Mouse (Mus musculus) brain, embryonic 18.5 days (tissue): ENCODE measurements around the gene Cdh13.

Experiments
- DNase-seq: peaks from one replicate; pipeline ENCODE4 v3.0.0-alpha.2; 2012; ENCODE audit warnings: low read depth, low spot score

Cdh13 gene

DNA sequence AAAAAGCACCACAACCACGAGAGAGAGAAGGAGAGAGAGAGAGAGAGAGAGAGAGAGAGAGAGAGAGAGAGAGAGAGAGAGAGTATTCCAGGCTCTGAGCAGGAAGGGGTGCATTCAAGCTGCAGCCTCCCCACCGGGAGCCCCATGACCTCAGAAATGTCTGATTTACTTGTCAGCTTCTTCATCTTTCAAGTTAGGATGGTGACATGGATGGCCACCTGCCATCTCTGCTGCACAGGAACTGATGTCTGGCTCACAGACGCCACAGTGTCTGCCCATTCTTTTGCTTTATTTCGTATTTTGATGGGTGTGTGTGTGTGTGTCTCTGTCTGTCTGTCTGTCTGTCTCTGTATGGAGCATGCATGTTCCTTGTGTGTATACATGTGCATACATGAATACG lies 774.3 kb downstream of the Cdh13 start:
- DNase-seq = no peak

DNA sequence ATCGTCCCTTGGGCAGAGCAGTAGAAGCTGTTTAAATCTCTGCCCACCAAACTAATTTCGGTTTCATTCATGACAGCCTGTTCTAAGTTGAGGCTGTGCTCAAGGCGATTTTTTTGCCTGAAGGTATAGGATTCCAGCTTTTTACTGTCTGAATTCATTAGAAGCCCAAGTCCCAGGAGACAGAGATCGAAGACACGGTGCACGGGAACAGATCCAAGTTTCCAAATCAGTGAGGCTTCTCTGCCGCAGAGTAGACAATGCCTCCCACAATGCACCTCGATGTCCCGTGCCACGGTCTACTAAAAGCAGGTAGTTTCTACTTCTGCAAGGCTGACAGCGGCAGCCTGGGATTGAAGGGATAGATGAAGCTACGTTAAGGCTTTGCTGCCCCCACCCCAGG lies 778.1 kb downstream of the Cdh13 start:
- DNase-seq = no peak

DNA sequence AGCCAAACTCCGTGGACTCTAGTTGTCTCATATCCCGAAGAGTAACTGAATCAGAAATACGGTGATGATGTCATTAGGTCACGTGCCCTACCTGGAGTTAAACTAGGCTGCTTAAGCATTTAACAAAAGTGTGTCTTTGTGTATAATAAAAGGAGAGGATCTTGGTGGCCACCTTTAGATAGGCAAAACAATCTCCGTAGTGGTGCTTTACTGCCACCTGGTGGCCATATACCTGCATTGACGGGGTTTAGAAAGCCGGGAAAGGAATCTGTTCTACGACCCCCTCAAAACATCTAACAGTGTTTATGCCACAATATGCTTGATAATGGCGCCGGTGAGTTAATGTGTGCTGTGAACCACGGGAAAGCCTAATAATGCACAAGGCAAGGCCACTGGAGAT lies 781.0 kb downstream of the Cdh13 start:
- no peak for DNase-seq

DNA sequence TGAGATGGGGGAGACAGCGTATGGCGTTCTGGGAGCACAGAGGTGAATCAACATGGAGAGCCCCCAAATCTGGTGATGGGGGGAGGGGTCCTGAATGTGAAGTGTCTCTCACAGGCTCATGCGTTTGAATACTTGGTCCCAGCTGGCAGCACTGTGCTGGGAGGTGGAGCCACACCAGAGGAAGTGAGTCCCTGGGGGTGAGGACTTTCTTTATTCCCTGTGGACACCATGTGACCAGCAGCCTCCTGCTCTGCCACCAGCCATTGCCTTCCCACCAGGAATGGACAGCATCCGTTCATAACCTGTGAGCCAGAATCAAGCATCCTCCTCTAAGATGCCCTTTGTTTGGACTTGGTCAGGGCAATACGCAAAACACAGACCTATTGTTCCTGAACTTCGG lies 788.8 kb downstream of the Cdh13 start:
- DNase-seq = no peak

DNA sequence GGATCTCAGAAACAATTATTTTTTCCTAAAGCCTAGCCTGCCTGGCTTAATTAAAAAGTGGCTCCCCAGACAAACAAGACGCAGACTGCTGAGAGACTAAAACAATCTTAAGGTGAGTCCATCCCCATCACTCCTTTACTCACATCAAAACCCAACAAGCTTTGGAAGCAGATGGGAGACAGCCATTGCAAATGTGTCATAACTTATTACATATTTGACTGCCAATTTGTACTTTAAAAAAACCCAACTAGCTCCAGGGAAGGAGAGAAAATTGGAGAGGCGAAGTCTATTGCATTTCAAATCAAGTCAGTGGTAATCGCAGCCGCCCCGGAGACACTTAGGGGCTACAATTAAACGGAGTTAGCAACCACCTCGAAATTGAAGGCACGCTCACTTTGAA lies 801.5 kb downstream of the Cdh13 start:
- DNase-seq = no peak

DNA sequence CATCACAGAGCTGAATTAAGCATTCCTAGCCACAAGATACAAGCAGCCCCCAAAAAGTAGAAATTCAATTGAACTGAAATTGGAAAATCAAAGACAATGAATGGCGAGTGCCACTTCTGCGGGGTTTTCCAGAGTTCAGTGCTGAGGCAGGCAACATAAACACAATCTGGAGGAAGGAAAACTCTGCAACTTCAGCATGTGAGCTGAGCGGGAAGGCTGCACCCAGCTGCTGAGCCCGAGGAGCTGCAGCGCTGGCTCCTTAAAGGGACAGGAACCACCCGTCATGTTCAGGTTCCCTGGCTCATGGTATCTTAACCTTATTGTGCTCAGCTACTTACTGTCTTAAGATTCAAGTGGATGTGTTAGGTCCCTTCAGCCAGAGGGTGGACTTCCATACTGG lies 814.7 kb downstream of the Cdh13 start:
- no peak for DNase-seq

DNA sequence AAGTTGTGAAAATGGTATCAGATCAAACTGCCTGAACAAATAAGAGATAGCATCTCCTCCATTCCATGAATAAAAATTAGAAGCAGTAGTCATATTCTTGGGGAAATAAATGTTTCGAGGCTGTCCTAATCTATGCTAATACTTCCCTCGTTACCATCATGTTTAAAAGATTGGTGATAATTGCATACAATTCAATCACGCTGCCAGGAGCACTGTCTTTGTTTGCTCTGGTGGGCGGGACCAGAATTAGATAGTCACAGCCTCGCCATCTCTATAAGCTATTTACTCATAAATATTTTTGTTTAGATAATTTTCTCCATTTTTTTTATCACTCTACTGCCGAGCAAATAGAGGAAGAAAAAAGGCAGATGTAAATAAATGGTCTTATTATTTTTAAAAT lies 819.3 kb downstream of the Cdh13 start:
- DNase-seq = no peak

DNA sequence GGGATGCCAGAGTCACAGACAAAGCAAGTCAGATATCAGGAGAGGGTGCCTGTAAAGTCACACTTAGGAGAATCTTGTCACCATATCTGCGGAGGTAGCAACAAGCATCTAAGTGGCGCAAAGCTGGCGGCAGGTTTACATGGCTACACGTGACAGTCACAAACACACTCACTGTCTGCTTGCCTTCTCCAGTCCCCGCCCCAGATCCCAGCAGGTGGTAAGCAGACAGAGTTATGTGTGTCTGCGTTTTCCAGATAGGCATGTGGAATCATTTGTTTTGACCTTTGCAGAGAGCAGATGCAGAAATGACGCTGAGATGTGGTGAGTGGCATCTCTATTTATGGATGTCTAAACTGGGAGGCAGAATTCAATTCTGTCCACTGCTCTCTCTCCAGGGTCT lies 826.1 kb downstream of the Cdh13 start:
- DNase-seq = no peak

DNA sequence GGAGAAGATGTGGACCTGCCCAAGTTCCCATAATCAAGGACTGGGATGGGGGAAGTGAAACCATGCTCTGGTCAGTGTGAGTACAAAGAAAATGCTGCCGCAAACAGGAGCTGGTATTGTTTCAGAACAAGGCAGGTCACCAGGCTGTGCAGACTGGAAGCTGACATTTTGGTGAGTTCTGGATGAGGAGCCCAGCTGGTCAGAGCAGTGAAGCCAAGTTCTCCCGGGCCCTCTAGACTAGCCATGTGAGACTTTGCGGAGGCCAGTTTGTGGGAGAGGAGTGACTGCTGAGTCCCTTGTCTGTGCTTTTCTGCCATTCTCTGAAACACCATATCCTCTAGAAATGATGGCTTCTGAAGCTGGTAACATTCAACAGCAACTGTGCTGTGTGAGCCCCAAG lies 829.3 kb downstream of the Cdh13 start:
- DNase-seq = no peak

DNA sequence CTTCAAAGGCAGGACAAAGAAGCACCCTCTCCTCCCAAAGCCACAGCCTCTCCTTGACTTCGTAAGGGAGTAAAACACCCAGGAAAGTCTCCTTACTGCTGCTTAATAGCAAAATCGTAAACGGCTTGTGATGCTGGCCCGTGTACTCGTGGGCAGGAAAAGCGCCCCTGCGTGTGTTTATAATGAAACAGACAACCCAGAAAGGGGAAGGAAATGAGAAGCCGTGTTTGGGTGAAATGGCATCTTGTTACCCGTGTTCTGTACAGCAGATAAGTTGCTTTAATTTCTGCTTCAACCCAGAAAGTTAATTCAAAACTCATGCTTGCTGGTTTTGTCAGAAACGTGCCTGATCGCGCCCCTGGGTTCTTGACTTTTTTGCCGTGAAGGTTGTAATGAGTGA lies 837.7 kb downstream of the Cdh13 start:
- no peak for DNase-seq

DNA sequence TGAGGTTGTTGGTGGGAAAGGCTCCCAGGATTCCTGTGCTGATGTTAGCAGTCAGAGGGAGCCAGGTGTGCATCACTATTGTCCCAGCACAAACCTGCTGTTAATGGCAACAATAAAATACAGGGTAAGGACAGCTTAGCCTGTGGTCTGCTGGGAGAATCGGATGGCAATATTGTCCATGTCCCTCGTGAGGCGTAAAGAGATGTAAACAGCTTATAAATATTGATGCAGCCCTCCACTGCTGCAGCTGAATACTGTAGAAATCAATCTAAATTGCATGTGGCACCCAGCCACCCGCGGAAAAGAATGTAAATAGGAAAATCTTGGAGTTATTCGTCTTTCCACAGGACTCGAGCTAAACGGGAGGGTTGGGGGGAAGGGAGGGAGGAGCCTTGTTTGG lies 844.3 kb downstream of the Cdh13 start:
- DNase-seq = no peak

DNA sequence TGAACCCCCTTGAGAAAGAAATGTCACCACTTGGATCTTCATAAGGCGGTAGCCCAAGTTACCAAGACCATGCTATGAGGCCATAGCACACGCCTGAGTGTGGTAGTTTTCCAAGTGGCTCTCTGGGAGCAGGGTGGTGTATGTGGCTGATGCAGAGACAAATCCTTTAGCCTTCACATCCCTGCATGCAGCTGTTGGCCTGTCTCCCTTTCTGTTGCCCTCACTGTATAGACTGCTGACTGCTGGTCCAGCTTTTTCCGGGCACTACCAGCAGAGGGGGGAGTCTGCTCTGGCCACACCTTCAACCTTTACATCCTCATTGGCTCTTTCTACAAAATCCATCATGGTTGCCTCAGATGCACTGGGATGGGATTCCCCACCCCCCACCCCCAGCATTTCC lies 844.7 kb downstream of the Cdh13 start:
- DNase-seq = no peak

DNA sequence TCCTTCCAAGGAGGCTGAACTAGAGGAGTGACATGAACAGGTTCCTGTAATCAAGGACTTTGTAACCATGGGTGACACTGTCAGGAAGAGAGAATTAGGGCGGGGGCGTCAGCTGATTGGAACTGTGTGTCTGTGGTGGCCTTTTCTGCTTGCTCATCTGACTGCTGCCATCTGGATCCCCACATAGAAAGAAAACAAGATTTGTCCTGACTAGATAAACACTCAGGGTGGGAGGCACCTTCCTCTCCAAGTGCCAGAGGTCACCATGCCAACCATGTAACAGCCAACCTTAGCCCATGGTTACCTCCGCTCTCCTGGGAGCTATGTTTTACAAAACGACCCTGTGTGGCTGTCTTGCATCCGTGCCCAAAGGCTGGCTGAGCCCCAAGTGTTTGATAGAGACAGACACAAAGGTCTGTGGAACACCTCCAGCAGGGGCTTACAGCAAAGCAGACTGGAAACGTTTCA lies 873.0 kb downstream of the Cdh13 start:
- no peak for DNase-seq

DNA sequence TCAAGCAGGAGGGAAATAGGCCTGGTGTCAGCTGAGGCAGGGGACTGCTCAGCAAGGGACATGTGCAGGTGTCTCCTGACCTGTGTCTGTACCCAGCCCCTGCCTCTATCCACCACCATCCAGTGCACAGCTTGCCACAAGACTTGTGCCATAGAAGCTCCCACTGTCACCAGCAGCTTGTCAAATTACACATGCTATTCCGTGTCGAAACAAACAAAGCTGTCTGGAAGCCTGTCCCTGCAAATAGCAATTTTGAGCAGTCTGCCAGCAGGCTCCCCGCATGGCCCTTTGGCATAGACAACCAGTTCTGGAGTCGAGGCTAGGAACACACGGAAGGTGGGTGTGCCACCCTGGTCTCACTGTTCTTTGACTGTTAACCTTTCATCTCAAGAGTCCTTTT lies 875.1 kb downstream of the Cdh13 start:
- DNase-seq = peak; percentile 40

DNA sequence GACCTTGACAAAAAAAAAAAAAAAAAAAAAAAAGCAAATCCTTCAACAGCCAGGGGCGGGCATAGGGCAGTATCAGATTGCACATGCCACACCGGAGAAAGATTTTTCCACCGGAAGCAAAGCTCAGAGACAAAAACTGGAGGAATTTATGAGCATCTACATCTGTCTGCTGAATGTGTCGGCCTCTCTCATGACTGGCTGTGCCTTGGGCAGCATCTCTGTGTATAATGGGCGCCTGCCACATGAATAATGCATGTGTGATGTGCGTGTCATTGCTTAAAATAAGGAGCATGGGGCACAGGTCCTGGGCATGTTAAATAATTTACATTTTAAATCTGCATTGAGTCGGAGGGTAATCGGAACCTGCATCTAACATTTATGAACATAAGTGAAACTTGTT lies 876.3 kb downstream of the Cdh13 start:
- DNase-seq = no peak

DNA sequence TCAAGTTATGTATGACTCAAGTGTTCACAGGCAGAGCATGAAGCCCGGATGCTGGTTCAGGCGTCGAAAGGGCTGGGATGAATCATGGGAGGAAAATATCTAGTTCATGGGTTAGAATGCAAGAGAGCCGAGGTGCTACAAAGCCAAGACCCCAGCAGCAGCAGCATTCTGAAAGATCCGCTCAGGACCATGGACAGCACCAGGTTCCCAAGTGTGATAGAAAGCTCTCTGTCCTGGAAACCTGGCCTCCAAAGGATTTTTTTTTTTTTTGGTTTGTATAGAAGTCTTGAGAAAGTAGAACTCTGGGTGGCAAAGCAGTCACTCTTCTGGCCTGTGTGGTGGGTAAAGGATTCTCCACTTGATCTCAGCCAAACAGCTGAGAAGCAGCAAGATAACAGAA lies 880.5 kb downstream of the Cdh13 start:
- no peak for DNase-seq

DNA sequence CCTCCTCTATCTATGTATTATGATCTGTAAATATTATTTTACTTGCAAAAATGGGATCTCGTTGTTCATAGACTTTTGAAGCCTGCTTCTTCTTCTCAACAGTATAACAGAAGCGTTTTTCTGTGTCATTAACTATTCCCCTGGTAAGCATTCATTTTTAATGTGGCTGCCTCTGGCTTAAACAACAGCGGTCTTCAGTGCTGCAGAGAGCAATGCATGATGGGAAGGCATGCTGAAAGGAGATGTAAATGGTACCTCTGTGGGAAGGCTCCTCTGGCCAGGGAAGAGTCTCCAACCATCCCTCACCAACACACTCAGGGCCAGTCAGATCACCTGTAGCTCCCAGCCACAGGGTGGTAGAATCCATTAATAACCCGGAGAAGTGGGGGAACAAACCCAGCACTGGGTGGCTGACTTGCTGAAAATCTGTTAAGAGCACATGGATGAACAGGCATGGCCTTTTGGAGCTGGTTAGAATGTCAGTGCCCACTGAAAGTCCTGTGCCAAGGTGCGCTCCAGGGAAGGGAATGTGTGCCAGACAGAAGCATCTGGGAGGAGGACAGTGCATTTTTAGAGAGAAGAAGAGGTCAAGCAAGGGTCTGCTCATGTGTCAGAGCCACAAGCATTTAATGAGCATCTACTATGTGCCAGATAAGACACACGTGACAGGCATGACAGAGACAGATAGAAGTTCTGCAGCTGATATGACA lies 893.8 kb downstream of the Cdh13 start:
- no peak for DNase-seq

DNA sequence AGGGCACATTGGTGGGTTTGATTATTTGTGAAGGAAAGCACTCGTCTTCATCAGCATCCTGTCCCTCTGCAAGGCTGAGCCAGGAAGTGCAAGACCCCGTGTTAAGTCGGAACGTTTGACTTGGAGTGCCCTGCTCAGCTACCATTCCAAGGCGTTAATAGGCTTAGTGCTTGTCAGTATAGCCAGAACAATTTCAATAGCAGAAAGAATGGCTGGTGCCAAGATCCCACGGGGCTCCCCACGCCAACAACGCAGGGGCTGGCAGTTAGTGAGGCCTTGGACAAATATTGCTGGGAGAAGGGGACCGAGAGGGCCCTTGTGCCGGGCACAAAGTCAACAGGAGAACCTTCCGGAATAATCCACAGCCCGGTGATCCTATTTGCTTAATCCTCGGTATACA lies 897.1 kb downstream of the Cdh13 start:
- no peak for DNase-seq

DNA sequence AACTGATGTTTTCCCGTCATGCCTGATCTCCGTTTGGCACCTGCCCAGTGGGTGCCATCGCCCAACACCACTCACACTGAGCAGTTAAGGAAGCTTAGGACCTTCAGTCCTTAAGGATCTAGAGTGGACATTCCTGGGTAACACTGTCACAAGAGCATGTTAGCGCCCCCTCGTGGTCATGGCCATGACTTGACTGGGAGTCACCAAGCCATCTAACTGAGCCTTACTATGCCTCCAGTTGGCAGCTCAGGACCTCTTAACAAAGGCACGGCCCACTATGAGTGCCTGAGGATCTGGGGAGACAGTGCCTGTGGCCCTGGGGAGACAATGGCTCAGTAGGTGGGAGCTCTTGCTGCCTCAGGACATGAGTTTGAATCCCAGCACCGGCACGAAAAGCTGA lies 912.2 kb downstream of the Cdh13 start:
- DNase-seq = no peak

DNA sequence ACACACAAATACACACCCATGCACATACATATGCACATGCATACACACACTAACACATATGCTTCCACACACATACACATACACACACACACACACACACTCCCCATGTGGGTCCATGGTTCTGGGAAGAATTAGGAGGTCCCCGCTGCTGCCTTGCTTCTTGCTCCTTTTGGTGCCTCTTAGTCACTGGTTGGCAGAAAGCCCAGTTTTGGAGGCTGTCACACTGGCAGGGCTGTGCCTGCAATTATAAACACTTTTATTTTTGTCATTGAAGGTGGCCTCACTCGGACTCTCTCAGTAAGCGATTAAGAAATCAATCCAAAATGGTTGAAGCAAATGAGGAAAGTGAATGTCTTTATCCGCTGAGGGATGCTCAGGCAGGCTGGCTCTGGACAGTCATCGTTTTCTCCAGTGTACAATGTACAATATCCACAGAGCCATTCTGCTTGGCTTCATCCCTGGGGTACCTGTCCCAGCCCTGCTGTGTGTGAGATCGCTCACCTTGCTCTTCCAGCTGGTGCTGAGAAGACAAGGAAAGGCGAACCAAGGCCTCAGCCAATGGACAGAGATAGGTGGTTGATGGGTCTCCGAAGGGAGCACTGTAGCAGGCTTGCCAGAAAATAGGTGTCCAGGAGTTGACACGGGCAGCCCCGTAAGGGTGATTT lies 913.1 kb downstream of the Cdh13 start:
- DNase-seq = no peak

DNA sequence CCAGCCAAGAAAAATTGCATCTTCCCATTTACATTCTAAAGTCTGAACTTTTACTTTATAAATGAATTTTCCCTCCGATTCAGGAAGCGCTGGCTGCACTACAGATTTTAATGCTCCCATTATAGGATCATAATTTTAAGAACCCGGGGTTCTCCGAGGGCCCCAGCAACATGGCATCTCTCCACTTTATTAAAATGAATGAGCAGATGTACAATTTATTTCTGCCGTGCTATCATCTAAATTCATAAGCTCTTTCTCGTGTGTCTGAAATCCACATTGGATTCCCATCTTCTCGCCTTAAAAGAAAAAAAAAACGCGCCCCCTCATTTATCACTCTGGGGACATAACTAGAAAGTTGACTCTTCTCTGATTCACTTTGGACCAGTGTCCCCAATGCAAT lies 925.0 kb downstream of the Cdh13 start:
- DNase-seq = no peak

DNA sequence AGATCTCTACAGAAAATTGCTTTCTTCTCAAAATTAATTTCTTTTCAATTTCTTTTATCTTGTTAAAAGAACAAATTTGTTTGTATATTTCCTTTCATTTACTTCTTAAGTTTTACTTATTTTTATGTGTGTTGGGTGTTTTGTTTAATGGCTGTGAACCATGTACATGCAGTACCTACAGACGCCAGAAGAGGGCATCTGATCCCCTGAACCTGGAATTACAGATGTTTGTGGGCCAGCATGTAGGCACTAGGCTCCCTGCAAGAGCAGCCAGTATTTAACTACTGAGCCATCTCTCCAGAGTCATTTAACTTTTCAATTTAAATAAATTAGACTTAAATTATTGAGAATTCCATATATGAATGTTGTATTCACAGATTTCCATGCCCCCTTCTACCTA lies 941.0 kb downstream of the Cdh13 start:
- DNase-seq = no peak

DNA sequence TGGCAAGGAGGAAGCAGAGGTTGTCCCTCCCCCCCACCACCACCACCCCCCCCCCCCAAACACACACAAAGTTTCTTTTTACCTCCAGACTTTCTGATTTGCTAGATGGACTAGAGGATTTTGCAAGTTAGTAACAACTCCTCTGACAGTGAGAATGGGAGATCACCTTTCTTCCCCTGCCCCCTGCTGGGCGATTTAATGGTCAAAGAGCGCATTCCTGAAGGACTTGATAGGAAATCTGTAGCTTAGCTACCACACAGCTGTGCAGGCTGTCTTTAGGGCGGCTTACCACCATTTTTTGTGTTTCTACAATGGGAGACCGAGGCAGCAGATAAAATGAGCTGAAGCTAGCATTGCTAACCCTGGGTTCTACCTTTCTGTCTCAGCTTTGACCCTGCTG lies 961.6 kb downstream of the Cdh13 start:
- DNase-seq = no peak

DNA sequence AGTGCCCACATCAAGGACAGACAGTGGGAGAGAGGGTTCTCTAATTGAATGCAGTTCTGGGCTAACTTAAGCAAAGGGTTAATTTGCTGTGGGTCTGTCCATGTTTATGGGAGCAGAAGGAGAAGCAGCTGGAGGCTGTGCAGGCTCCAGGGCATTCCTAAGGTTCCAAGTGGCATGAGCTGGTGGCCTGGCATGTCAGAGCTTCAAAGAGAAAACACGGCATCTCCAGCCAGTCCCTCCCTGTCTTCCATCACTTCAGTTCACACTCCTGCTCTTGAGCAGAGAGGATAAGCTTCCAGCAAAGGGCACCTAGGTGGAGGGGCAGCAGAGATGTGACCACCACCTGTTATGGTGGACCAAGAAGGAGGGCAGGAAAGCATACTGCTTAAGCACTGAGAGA lies 962.1 kb downstream of the Cdh13 start:
- no peak for DNase-seq
